Mouse (Mus musculus): Measurements from ENCODE around the gene Gpha2. TPM values are rescaled to one million over a fixed set of nuclear protein-coding genes. Genes with fewer than 3 reads are reported as not detected.

The Gpha2 gene
- polyA plus RNA-seq (2017; shearing (Covaris generic)), result not detected

GRCm38 (mm10) chr19:6226135-6226534 is at the start of gene Gpha2:
Gpha2 (plus strand) TSS chr19:6226380.

GRCm38 (mm10) chr19:6184131-6184530 is 42.0 kb upstream of the Gpha2 start, which contains the start of gene Majin:
Majin (plus strand) TSS chr19:6184388.

GRCm38 (mm10) chr19:6235084-6236052 is 9.2 kb downstream of the Gpha2 start, which contains the start of gene Ppp2r5b:
Ppp2r5b (minus strand) TSS chr19:6235872.

GRCm38 (mm10) chr19:6241274-6242107 is 15.3 kb downstream of the Gpha2 start, which contains the start of gene Atg2a:
Atg2a (plus strand) TSS chr19:6241668.

GRCm38 (mm10) chr19:6276426-6277421 is 50.5 kb downstream of the Gpha2 start, which contains the start of gene Ehd1:
Ehd1 (plus strand) TSS chr19:6276725.

Other genes starting within 250 kb of the Gpha2 start
- gene Slc22a20, start 240.2 kb upstream of the Gpha2 start, polyA plus RNA-seq (2017; shearing (Covaris generic)), result not detected
- gene Capn1, start 210.5 kb upstream of the Gpha2 start, polyA plus RNA-seq (2017; shearing (Covaris generic)), result 71.0 TPM
- 63.0 TPM for gene Syvn1, start 179.8 kb upstream of the Gpha2 start, polyA plus RNA-seq (2017; shearing (Covaris generic))
- 56.0 TPM for gene Mrpl49, start 168.6 kb upstream of the Gpha2 start, polyA plus RNA-seq (2017; shearing (Covaris generic))
- gene Fau, start 168.5 kb upstream of the Gpha2 start, polyA plus RNA-seq (2017; shearing (Covaris generic)), result 820 TPM
- gene Znhit2, start 165.2 kb upstream of the Gpha2 start, polyA plus RNA-seq (2017; shearing (Covaris generic)), result 10.9 TPM
- gene Tm7sf2, start 158.0 kb upstream of the Gpha2 start, polyA plus RNA-seq (2017; shearing (Covaris generic)), result 20.5 TPM
- gene Vps51, start 149.1 kb upstream of the Gpha2 start, polyA plus RNA-seq (2017; shearing (Covaris generic)), result 98.9 TPM
- gene Tmem262, start 146.3 kb upstream of the Gpha2 start, polyA plus RNA-seq (2017; shearing (Covaris generic)), result not detected
- 0.73 TPM for gene Gm28374, start 144.1 kb upstream of the Gpha2 start, polyA plus RNA-seq (2017; shearing (Covaris generic))
- gene Zfpl1, start 141.4 kb upstream of the Gpha2 start, polyA plus RNA-seq (2017; shearing (Covaris generic)), result 53.7 TPM
- gene Cdca5, start 141.4 kb upstream of the Gpha2 start, polyA plus RNA-seq (2017; shearing (Covaris generic)), result 5.6 TPM
- not detected for gene AC131692.1, start 132.0 kb upstream of the Gpha2 start, polyA plus RNA-seq (2017; shearing (Covaris generic))
- not detected for gene Naaladl1, start 120.6 kb upstream of the Gpha2 start, polyA plus RNA-seq (2017; shearing (Covaris generic))
- gene Sac3d1, start 107.7 kb upstream of the Gpha2 start, polyA plus RNA-seq (2017; shearing (Covaris generic)), result 2.7 TPM
- 43.1 TPM for gene Snx15, start 98.1 kb upstream of the Gpha2 start, polyA plus RNA-seq (2017; shearing (Covaris generic))
- gene Batf2, start 85.4 kb upstream of the Gpha2 start, polyA plus RNA-seq (2017; shearing (Covaris generic)), result not detected
- gene Arl2, start 84.8 kb upstream of the Gpha2 start, polyA plus RNA-seq (2017; shearing (Covaris generic)), result 25.0 TPM
- 0.28 TPM for gene Majin, start 42.0 kb upstream of the Gpha2 start, polyA plus RNA-seq (2017; shearing (Covaris generic))
- gene Ppp2r5b, start 9.5 kb downstream of the Gpha2 start, polyA plus RNA-seq (2017; shearing (Covaris generic)), result 14.8 TPM
- 48.1 TPM for gene Atg2a, start 15.3 kb downstream of the Gpha2 start, polyA plus RNA-seq (2017; shearing (Covaris generic))
- gene Ehd1, start 50.3 kb downstream of the Gpha2 start, polyA plus RNA-seq (2017; shearing (Covaris generic)), result 25.5 TPM
- 0.37 TPM for gene Cdc42bpg, start 80.1 kb downstream of the Gpha2 start, polyA plus RNA-seq (2017; shearing (Covaris generic))
- gene Men1, start 108.6 kb downstream of the Gpha2 start, polyA plus RNA-seq (2017; shearing (Covaris generic)), result 78.5 TPM
- 113 TPM for gene Map4k2, start 114.8 kb downstream of the Gpha2 start, polyA plus RNA-seq (2017; shearing (Covaris generic))
- gene Sf1, start 137.3 kb downstream of the Gpha2 start, polyA plus RNA-seq (2017; shearing (Covaris generic)), result 249 TPM
- 2.8 TPM for gene Pygm, start 158.0 kb downstream of the Gpha2 start, polyA plus RNA-seq (2017; shearing (Covaris generic))
- gene Rasgrp2, start 173.0 kb downstream of the Gpha2 start, polyA plus RNA-seq (2017; shearing (Covaris generic)), result 104 TPM
- not detected for gene Nrxn2, start 192.4 kb downstream of the Gpha2 start, polyA plus RNA-seq (2017; shearing (Covaris generic))

All from inflammation-experienced regulatory T-cells, adult 16 weeks (primary cell).